Mouse (Mus musculus): ENCODE results near the gene Lpar1. TPM values are rescaled to one million over a fixed set of nuclear protein-coding genes. Genes with fewer than 3 reads are reported as not detected.
A peak's percentile ranks its signal among the peaks of the same experiment; 100 is the strongest.

Lpar1 gene
- polyA plus RNA-seq, 2 experiments = 90.8 to 161 TPM

GRCm38 (mm10) chr4:58423276-58423930 is 130.3 kb downstream of the Lpar1 start:
- WGBS = 45% methylated on average over 9 of the region's 9 CpGs
- DNase-seq (ENCODE audit: low spot score) = no peak
- Histone ChIP-seq H3K4me3 (replicated peaks; ENCODE audit: low read length) (no peak overlapping the region), H3K27me3 (ENCODE audit: control insufficient read depth, insufficient read depth, low read length) (no peaks in the 10 kb centered on the region), H3K4me2 (replicated peaks; ENCODE audit: low read depth, low read length, severe bottlenecking) (no peak overlapping the region), H3K27ac (replicated peaks; ENCODE audit: low read depth, low read length) (no peak overlapping the region), H3K9me3 (ENCODE audit: control insufficient read depth, low read length) (no peaks in the 10 kb centered on the region), H3K4me1 (ENCODE audit: control insufficient read depth, insufficient read depth, low read length) (peaks cover 3% of the 10 kb centered on the region; the same call in 1 of the 2 replicates), H3K9ac (ENCODE audit: low read depth, low read length, severe bottlenecking) (no peak overlapping the region), H3K36me3 (ENCODE audit: control insufficient read depth, insufficient read depth, low read length) (no peaks in the 10 kb centered on the region)
- TF ChIP-seq POLR2A (IDR thresholded peaks at IDR 0.05; ENCODE audit: borderline replicate concordance, extremely low read depth, insufficient read depth, insufficient read length) = no peak
- no peak for ATAC-seq (ENCODE audit: low FRiP score, low read depth)

DNA sequence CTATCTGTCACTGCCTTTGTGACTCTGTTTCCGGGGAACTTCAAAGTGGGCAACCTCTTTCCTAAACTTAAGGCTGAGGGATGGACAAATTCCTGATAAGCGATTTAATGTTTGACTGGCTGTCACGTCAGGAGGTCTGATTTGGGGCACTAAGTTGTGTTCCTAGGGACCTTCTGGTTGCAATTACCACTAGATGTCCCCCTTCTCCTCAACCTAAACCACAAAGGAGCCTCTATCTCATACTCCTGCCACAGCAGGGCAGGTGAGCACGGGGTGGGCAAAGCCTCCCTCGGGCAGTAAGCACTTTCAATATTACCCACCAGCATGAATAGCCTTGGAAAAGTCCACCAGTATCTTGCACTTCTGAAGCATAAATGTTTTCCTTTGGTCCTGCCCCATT is 134.5 kb downstream of the Lpar1 start:
- peaks cover 11% of the 10 kb centered on the region for H3K4me1 ChIP-seq (ENCODE audit: control insufficient read depth, insufficient read depth, low read length)
- TF ChIP-seq POLR2A (IDR thresholded peaks at IDR 0.05; ENCODE audit: borderline replicate concordance, extremely low read depth, insufficient read depth, insufficient read length) = no peak

DNA sequence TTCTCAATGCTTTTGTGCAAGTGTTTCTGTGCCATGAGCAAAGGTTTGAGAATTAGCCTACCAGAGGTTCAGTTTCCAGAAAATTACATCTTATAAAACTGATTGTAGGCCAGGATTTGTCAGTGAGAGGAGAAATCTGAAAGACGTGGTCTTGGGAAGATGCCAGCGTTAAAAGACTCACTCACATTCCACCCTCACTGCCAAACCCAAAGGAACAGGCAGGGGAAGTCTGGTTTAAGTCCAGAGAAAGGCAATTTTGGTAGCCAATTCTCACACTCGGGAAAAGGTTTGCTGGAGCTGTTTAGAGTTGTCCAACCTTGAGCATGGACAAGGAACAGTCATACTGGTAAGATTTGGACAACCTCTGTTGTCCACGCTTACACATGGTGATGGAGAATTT is 136.4 kb downstream of the Lpar1 start:
- no peak overlapping the region for H3K4me3 ChIP-seq (replicated peaks; ENCODE audit: low read length)
- H3K4me2 ChIP-seq (replicated peaks; ENCODE audit: low read depth, low read length, severe bottlenecking) = no peak overlapping the region
- no peak overlapping the region for H3K9ac ChIP-seq (ENCODE audit: low read depth, low read length, severe bottlenecking)
- 42% methylated on average over 4 of the region's 4 CpGs for WGBS
- TF ChIP-seq POLR2A (IDR thresholded peaks at IDR 0.05; ENCODE audit: borderline replicate concordance, extremely low read depth, insufficient read depth, insufficient read length) = no peak
- DNase-seq (ENCODE audit: low spot score) = peak; percentile 81
- H3K27me3 ChIP-seq (ENCODE audit: control insufficient read depth, insufficient read depth, low read length) = no peaks in the 10 kb centered on the region
- no peak overlapping the region; the same call in 1 of the 2 replicates for H3K27ac ChIP-seq (replicated peaks; ENCODE audit: low read depth, low read length)
- no peaks in the 10 kb centered on the region for H3K36me3 ChIP-seq (ENCODE audit: control insufficient read depth, insufficient read depth, low read length)
- ATAC-seq (ENCODE audit: low FRiP score, low read depth) = no peak
- H3K9me3 ChIP-seq (ENCODE audit: control insufficient read depth, low read length) = peaks cover 3% of the 10 kb centered on the region; the same call in 1 of the 2 replicates
- peaks cover 8% of the 10 kb centered on the region; the same call in 1 of the 2 replicates for H3K4me1 ChIP-seq (ENCODE audit: control insufficient read depth, insufficient read depth, low read length)

More for the DNA sequence above, 134.5 kb downstream of the Lpar1 start:
- DNase-seq (ENCODE audit: low spot score) (no peak), ATAC-seq (ENCODE audit: low FRiP score, low read depth) (no peak)
- H3K9ac ChIP-seq (ENCODE audit: low read depth, low read length, severe bottlenecking) = no peak overlapping the region
- no peaks in the 10 kb centered on the region for H3K27me3 ChIP-seq (ENCODE audit: control insufficient read depth, insufficient read depth, low read length)
- no peak overlapping the region for H3K4me3 ChIP-seq (replicated peaks; ENCODE audit: low read length)
- no peak overlapping the region for H3K4me2 ChIP-seq (replicated peaks; ENCODE audit: low read depth, low read length, severe bottlenecking)
- H3K9me3 ChIP-seq (ENCODE audit: control insufficient read depth, low read length) = no peaks in the 10 kb centered on the region
- no peaks in the 10 kb centered on the region for H3K36me3 ChIP-seq (ENCODE audit: control insufficient read depth, insufficient read depth, low read length)
- 40% methylated on average over 5 of the region's 5 CpGs for WGBS
- H3K27ac ChIP-seq (replicated peaks; ENCODE audit: low read depth, low read length) = no peak overlapping the region

DNA sequence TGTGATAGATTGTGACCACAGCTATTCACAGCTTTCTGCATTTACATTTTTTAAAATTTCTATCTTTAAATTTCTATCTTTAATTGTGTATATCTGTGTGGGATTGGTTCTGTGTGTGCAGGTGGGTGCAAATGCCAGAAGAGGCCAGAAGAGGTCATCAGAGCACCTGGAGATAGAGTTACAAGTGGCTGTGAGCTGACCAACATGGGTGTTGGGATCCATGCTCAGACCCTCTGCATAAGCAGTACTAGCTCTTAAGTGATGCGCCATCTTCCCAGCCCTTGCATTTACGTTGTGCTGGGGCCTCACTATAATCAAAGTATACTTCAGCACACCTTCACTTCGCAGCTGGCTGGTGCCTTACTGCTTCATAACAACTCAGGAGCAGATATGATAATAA is 138.2 kb downstream of the Lpar1 start:
- H3K4me1 ChIP-seq (ENCODE audit: control insufficient read depth, insufficient read depth, low read length) = peaks cover 8% of the 10 kb centered on the region; the same call in 1 of the 2 replicates
- H3K4me3 ChIP-seq (replicated peaks; ENCODE audit: low read length) = no peak overlapping the region
- ATAC-seq (ENCODE audit: low FRiP score, low read depth) (no peak), DNase-seq (ENCODE audit: low spot score) (no peak)
- H3K36me3 ChIP-seq (ENCODE audit: control insufficient read depth, insufficient read depth, low read length) = no peaks in the 10 kb centered on the region
- no peak overlapping the region for H3K4me2 ChIP-seq (replicated peaks; ENCODE audit: low read depth, low read length, severe bottlenecking)
- H3K9ac ChIP-seq (ENCODE audit: low read depth, low read length, severe bottlenecking) = no peak overlapping the region
- H3K9me3 ChIP-seq (ENCODE audit: control insufficient read depth, low read length) = peaks cover 3% of the 10 kb centered on the region; the same call in 1 of the 2 replicates
- 90% methylated on average over 3 of the region's 3 CpGs for WGBS
- TF ChIP-seq POLR2A (IDR thresholded peaks at IDR 0.05; ENCODE audit: borderline replicate concordance, extremely low read depth, insufficient read depth, insufficient read length) = no peak
- H3K27me3 ChIP-seq (ENCODE audit: control insufficient read depth, insufficient read depth, low read length) = no peaks in the 10 kb centered on the region
- no peak overlapping the region for H3K27ac ChIP-seq (replicated peaks; ENCODE audit: low read depth, low read length)

DNA sequence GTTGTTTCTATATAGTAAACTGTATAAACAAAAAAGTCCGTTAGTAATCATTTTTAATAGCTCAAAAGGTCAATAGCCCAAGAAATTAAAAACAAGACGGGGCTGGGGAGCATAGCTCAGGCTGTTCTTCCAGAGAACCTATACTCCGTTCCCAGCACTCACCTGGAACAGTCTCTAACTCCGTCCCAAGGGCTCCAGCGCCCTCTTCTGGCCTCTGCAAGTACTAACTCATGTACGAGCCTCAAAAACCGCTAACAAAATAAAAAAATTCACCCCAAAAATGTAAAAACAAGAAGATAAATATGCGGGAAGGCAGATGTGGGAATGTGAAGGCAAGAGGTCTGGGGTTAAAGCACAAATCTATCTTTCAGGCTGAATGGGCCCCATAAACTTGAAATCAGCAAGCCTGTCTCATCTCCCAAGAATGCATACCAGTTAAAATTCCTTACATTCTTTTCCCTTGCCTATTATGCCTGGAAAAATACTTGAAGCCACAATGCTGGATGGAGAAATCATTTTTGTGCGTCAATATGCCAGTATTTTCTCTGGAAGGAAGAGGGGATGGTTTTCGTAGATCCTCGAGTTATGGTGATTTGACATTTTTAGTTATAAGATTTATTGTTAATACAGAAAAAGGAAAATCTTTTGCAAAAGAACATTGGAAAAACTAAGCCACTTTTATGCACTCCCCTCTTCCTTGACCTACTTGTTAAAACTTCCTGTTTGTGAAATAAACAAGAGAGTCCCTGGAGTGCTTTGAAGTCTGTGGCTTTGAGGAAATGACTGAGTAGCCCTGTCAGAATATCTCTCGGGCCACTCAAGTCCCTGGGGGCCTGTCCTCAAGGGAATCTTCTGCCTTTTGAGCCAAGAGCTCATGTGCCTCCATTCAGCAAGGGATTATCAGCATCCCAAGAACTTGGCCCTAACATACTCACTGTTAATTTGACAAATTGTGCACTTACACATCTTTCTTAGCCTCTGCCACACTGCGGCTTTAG is 140.2 kb downstream of the Lpar1 start:
- 65% methylated on average over 13 of the region's 13 CpGs for WGBS
- Histone ChIP-seq H3K9me3 (ENCODE audit: control insufficient read depth, low read length) (peaks cover 3% of the 10 kb centered on the region; the same call in 1 of the 2 replicates), H3K4me2 (replicated peaks; ENCODE audit: low read depth, low read length, severe bottlenecking) (no peak overlapping the region), H3K27me3 (ENCODE audit: control insufficient read depth, insufficient read depth, low read length) (no peaks in the 10 kb centered on the region), H3K27ac (replicated peaks; ENCODE audit: low read depth, low read length) (no peak overlapping the region), H3K4me1 (ENCODE audit: control insufficient read depth, insufficient read depth, low read length) (peaks cover 8% of the 10 kb centered on the region; the same call in 1 of the 2 replicates), H3K4me3 (replicated peaks; ENCODE audit: low read length) (no peak overlapping the region), H3K9ac (ENCODE audit: low read depth, low read length, severe bottlenecking) (no peak overlapping the region), H3K36me3 (ENCODE audit: control insufficient read depth, insufficient read depth, low read length) (no peaks in the 10 kb centered on the region)
- peak; percentile 24 for DNase-seq (ENCODE audit: low spot score)
- TF ChIP-seq POLR2A (IDR thresholded peaks at IDR 0.05; ENCODE audit: borderline replicate concordance, extremely low read depth, insufficient read depth, insufficient read length) = no peak
- ATAC-seq (ENCODE audit: low FRiP score, low read depth) = no peak
